Mouse (Mus musculus): ENCODE results near the gene Coro6.

Coro6 gene

DNA sequence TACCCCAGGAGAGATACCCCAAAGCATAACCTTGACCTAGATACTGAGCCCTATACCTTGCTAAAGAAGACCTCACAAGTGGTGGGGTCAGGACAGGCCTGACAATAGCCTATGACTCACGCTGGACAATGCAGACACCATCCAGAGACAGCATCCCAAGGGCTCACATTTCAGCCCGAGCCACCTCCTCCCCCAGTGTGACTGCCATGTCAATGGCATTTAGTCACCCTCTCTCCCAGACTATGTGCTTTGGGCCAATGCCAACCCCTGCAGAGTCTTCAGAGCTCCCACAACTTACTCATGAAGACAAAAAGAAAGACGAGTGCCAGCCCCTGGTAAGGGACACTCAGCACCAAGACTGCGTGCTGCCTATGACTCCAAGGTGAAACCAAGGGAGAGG lies 2.5 kb downstream of the Coro6 start:
- no peak for DNase-seq (ENCODE audit: low spot score in 2 of 2)

DNA sequence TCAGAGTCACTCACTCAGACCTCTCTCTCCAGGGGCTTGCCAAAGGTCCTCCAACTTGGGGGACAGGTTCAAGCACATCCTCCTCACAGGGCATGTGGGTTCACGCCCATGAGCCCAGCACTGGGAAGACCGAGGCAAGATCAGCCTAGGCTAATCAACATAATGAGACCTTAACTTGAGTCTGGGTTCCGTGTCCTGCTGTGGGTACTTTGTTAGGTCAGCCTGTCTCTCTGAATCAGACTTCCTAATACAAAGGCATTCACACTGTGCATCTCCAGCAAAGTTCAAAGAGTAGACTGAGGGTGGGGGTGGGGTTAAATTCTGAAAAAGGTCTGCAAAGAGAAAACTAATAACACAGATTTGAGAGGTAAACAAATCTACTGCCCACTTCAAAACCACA lies 2.9 kb downstream of the Coro6 start:
- no peak for DNase-seq (ENCODE audit: low spot score in 2 of 2)

DNA sequence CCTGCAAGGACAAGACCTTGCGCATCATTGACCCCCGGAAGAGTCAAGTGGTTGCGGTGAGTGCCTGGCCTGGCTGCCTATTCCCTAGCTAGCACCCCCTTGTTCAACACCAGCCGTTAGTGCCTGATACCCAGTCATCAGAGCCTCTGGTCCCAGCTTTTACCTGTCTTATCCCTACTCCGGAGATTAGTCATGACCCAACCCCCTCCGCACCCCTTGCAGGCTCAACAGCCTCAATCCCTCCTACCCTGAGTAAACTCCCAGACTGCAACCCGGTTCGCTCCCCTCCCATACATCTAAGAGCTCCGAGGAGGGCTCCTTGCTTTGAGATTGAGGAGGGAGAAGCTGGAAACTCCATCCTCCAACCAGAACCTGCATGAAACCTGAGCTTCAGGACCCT lies 4.3 kb downstream of the Coro6 start:
- DNase-seq (ENCODE audit: low spot score in 2 of 2) = no peak

DNA sequence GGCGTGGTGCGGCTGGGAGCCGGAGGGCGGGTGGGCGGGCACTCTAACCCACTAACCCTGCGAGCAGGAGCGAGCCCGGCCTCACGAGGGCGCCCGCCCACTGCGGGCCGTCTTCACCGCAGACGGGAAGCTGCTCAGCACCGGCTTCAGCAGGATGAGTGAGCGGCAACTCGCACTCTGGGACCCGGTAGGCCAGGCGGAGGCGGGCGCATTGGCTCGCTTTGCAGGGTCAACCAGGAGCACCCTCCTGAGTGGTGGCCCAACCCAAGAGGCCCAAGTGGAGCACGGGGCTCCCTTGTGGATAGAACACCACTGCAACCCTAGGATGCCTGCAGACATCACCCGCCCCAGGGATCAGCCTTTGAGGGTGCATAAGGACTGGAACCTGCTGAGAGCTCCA lies 4.9 kb downstream of the Coro6 start:
- peak; percentile 77 to 78 for DNase-seq (ENCODE audit: low spot score in 2 of 2)

DNA sequence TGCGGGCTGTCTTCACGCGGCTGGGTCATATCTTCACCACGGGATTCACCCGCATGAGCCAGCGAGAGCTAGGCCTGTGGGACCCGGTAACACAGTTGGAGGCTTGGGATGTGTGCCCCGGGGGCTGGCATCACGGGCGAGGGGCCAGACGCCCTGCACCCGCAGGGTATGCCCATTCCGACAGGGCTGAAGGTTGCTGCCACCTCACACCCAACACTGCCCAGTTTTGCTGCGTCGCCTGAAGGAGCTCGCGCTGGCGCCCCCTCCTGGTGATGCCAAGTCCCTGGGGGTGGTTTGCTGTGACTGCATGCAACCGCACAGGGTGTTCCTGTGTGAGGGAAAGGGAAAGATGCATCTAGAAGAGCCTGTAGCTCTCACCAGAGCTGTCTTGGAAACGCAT lies 5.6 kb downstream of the Coro6 start:
- peak; percentile 70 to 73 for DNase-seq (ENCODE audit: low spot score in 2 of 2)

DNA sequence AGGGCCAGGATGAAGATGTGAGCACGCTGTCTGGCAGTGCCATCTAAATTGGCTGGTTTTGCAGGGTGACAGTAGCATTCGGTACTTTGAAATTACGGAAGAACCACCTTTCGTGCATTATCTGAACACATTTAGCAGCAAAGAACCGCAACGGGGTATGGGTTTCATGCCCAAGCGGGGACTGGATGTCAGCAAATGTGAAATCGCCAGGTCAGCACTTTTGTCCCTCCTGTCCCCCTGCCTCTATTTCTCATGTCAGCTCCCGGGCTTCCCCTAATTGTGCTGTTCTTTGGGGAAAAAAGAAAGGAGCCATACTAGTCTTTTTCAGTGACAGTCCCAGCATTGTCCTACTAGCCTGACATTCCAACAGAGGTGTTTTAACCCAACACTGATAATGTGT lies 6.2 kb downstream of the Coro6 start:
- DNase-seq (ENCODE audit: low spot score in 2 of 2) = no peak

DNA sequence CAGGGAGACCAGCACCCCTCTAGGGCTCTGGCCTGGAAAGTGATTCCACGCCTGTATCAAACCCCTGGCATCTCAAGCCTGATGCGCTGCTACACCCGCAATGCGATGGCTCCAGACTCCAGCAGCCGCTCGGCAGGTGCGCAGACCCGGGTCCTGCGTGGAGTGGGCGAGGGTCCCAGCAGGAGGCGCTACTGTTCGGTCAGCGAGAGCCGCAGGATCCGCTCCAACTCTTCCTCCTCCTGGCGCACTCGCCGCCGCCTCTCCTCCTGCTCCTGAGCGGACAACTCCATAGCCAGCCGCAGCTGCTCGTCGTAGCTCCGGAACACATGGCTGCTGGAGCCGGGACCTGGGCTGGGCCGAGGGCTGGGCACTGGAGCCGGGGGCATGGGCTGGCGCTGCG lies 9.2 kb downstream of the Coro6 start:
- DNase-seq (ENCODE audit: low spot score in 2 of 2) = no peak

DNA sequence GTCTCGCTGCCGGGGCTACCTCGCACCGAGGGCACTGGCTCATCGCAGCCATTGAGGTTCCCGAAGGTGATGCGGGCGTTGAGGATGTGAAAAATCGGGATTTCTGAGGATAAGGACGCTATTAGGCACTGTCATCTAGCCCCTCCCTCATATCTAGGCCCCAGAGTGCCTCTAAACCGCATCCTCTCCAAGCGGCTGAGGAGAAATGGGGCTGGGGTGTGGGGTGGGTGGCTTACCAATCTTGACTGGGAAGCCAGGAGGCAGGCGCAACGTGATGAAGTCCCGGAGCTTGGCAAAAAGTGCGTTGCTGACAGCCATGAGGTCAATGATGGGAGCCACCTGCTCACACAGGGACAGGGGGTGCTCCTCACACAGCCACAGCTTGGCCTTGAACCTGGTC lies 10.6 kb downstream of the Coro6 start:
- no peak for DNase-seq (ENCODE audit: low spot score in 2 of 2)

DNA sequence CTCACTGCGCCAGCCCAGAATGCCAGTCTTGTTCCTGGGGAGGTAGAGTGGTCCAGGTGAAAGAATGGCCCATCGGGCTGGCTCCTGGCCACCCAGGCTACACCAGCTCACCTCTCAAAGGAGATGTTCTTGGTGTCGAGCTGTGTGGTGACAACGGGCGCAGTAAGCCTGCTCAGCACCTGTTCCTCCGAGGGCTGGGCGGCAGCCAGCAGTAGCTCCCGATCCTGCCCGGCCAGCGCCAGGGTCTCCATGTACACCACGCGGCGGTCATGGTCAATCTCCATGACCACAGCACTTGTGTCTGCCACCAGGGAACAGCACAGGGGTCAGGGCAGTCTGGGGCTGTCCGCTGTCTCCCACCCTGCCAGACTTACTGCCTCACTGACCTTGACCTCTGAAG lies 14.0 kb downstream of the Coro6 start:
- DNase-seq (ENCODE audit: low spot score in 2 of 2) = no peak

DNA sequence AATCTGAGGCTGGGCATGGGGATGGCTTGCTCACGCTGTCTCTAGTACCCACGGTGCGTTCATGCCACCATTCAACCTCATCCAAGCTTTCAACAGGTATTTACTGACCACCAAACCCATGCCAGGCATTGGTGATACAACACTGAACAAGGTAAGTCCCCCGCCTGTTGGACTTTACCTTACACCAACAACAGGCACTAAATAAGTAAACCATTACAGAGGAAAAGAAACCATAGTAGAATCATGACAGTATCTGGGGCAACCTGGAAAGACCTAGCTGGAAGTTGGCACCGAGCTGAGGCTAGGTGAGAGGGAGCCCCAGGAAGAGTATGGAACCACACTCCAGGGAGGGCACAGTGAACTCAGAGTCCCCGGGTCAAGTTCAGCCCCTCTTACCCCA lies 14.7 kb downstream of the Coro6 start:
- DNase-seq (ENCODE audit: low spot score in 2 of 2) = no peak

DNA sequence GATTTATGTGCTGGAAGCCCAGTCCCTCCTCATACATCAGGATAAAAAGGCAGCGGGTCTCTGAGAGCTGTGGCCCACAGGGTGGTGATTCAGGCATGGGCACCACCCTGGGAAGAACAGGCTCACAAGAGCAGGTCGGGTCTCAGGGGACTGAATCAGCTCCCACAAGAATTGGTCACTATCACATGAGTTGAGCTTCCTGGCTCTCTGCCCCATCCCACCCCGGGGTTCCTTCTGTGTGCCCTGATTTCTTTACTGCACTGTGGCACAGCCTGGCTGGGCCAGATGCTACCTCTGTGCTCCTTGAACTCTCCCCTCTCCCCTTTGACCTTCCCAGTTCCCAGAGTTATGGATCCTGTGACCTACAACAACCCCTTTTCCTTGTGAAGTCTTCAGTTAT lies 20.8 kb downstream of the Coro6 start:
- DNase-seq (ENCODE audit: low spot score in 2 of 2) = no peak

DNA sequence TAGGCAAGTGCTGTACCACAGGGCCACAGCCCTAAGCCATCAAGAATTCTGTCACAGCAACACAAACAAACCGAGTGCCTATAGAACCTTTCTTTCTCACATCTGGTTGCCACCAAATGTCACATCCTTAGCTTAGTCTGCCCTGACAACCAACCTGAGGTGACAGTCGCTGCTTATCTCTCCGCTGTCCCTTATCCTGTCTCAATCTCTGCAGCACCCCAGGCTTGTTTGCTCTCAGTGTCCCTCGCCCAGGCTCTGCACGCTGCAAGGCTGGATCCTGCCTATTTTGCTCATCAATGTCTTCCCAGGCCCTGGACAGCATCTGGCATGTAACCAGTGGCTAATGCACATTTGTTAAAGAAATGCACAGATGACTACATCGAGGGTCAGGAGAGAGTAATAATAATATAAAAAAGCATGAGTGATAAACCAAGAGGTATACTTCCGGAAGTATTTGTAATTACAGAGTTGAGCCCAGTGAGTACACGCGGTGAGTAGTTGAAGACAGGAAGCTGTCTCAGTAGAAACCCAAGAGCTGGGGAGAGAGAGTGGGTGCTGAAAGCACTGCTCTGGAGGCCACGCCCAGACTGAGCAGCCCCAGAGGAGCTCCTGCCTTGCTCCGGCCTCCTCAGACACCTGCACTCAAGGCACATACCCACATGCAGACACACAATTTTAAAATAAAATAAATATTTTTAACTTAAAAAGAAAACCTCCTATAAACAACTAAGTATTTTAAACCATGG lies 21.5 kb downstream of the Coro6 start:
- DNase-seq (ENCODE audit: low spot score in 2 of 2) = peak; percentile 59 to 66

DNA sequence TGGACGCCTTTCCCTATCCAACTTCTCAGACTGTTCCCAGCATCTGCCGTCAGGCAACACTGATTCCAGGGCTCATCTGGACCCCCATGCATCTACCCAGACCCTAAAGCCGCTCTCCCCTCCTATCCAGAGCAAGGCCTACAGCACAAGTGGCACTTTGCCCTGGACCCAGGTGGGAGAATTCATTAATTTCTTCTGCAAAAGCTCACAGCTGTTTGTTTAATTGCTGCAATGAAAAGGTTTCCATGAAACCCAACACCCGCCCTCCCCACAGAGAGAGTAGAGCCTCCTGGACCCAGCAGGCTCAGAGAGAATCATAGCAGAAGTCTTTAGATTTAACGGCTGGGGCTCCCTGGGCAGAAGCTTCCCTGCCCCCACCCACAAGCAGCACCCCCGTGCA lies 23.0 kb downstream of the Coro6 start:
- DNase-seq (ENCODE audit: low spot score in 2 of 2) = no peak

DNA sequence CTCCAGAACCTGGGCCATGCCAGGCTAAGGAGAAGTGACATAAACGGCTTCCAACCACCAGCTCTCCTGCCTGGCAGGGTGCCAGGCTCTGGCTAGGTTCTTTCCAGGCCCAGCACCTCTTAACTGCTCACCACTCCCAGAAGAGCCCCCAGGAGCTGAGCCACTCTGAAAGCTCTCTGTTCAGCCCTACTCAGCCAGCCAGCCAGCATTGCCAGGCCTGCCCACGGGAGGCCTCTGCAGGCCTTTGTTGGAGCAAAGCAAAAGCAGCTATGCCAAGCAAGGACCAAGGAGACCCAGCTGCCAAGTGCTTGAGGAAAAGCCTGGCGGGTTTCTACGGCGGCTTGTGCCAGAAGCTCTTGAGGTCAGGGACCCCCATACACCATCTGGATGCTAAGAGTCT lies 24.6 kb downstream of the Coro6 start:
- DNase-seq (ENCODE audit: low spot score in 2 of 2) = no peak

DNA sequence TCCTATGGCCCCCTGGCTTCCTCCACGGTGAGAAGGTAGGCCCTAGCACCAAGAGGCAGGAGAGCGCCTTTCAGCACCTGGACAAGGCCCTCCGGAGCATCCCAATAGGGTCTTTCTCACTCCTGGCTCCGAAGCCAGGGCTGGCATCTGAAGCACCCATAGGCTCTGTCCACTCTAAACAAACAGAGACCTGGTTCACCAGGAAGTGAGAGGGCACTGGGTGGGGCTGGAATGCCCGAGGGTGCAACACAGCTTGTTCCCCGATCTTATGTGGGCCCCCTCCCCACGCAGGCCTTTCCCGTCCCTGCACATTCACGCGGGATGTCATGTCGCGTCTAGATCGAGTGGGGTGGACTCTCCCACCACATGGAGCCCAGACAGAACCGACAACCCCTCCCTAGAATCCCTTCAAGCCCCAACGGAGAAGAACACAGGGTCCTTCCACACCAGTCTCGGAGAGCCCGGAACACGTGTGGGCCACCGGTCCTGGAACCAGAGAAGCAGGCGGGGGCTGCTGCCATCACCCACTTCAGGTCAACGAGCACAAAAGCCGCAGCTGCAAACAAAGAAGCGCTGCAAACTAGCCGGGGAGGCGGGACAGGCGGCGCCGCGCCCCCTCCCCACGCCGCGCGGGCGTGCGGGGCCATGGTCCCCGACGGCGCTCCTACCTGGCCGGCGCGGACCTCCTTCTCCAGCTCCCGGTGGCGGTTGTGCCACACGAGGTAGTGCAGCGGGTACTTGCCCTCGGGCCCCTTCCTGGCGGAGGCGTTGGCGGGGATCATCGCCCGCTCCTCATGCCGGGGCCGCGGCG lies 26.8 kb downstream of the Coro6 start:
- DNase-seq (ENCODE audit: low spot score in 2 of 2) = no peak

DNA sequence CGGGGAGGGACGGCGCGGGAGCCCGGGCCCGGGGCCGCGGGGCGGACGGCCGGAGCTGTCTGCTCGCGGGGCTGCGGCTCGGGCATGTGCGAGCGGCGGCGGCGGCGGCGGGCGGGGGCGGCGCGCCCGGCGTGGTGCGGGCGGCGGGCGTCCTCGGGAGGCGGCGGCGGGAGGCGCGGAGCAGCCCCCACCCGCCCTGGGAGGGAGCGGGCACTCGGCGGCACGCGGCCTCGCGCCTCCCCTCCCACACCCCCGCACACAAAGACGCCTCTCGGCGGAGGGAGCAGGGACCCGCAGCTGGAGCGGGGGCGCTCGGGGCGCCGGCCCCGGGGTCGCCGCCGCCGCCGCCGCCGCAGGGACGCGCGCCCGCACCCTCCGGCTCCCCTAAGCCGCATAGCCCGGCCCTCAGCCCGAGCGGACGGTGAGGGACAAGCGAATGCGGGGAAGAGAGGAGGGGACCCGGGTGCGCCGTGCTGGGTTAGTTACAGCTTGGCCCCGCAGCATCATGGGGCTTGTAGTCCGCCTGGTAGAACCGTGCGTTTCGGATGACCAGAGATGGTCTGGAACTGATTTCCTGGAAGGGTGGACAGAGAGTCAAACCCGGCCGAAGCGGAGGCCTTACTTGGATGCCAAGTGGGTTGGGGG lies 27.5 kb downstream of the Coro6 start, which contains the start of gene Ankrd13b:
Gene Ankrd13b (minus strand): TSS at position 88 of the 645 bp plus-strand sequence.
- DNase-seq (ENCODE audit: low spot score in 2 of 2) = peak; percentile 46

DNA sequence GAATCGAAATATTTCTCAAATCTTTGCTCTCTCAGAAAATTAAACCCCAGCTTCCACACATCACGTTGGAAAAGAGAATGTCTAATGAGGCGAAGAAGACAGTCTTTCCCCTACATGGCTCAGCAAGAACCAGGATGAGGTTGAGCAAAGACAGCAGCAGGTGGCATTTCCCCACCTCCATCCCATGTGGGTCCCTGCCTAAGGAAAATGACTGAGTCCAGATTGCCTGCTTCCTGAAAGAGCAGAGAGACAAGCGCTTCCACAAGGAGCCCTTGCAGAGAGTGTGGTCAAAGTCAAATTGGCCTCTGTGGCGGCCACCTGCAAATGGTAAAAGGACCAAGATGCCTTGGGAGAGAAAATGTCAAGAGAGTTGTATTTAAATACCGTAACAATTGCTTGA lies 28.2 kb downstream of the Coro6 start:
- no peak for DNase-seq (ENCODE audit: low spot score in 2 of 2)

DNA sequence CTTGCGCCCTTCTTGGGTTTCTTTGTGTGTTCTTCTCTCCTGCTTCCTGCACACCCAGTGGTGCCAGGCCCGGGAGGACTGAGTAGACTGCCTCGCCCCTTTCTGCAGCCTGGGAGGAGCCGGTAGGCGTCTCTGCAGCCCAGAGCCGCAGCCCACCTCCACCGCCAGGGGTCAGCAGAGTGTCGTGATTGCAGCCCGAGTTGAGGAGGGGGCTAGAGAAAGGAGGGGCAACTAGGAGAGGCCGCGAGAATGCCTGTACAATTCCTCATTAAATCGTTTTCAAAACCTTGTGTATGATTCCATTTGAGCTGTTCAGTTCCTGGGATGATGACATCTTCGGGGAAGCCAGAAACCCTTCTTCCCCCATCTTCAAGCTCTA lies 28.9 kb downstream of the Coro6 start:
- DNase-seq (ENCODE audit: low spot score in 2 of 2) = peak; percentile 80 to 81

DNA sequence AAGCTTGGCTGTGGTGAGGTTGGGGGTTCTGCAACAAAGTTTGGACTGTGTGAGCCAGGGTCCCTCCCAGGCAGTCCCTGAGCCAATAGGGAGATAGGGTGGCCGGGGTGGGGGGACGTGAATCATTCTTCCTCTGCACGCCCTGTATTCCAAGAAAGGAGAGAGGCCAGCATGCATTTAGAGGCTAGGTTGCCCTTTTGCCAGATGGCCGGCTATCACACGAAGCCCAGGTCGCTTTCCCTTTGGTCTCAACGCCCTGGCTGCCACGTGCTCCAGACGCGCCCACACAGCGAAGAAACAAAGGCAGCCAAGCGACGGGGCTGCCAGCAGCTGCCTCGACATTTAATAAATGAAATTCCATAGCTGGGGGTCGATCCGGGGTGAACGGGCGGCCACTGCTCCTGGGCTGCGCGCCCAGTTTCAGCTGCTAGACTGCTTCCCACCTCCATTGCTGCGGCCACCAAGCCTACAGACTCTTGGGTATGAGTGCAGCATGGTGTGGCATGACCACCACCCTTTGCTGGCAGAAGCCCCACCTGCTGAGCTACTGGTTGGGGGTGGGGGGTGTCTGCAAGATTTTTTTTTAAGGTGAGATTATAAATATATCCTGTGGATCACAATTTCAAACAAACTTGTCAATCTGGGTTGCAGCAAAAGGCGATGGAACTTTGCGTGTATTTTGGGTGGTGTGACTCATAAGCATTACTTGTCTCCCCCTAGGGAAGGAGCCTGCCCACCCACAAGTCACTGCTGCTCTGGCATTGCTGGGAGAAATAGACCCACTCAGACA lies 29.5 kb downstream of the Coro6 start:
- peak in 1 of 2 experiments; percentile 31 for DNase-seq (ENCODE audit: low spot score in 2 of 2)

DNA sequence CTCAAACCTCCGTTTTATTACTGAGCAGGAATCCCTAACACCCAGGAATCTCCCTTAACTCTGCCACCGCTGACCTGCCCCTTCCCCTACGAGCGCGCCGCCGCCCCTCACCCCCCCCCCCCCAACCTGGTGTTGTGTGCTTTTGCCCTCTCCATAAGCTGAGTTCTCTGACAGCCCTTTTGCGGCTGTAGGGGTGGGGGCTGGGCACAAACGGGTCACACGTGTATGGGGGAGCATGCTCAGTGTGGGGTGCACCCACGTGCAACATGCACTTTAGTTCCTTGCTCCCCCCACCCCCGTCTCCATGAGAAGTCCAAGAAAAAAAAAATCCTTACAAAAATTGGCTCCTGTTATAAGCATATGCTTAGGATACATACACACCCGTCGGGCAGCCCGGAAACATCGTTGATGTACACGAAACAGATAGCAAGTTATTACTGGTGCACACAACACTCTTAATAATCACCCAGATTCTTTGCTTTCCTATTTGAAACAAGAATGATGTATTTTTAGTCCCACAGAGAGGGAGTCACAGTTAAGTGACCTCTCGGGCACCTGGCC lies 30.2 kb downstream of the Coro6 start:
- peak in 1 of 2 experiments; percentile 34 for DNase-seq (ENCODE audit: low spot score in 2 of 2)

DNA sequence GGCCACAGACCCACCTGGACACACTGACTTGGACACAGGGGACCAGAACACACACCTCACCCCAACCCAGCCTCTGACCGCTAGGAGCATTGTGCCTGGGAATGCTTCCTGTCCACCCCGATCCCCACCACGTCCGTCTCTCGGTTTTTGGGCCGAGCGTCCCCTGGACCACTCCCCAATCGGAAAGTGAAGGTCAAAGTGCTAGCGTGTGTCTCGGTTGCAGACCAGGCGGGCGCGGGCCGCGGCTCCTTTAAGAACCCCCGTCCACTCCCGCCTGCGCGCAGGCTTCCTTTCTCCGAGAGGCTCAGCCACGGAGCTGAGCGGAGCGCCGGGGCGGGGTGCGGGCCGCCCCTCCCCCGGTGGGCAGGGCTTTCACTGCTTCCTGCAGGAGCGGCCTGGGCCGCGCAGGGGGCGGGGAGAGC lies 30.7 kb downstream of the Coro6 start:
- peak; percentile 94 for DNase-seq (ENCODE audit: low spot score in 2 of 2)
